Mouse (Mus musculus): ENCODE data around the gene Nfasc. TPM values are rescaled to one million over a fixed set of nuclear protein-coding genes. Genes with fewer than 3 reads are reported as not detected.
A peak's percentile ranks its signal among the peaks of the same experiment; 100 is the strongest.

Nfasc gene
- total and polyA plus RNA-seq, 2 experiments from 2014 or later, result 32.7 to 59.2 TPM

DNA sequence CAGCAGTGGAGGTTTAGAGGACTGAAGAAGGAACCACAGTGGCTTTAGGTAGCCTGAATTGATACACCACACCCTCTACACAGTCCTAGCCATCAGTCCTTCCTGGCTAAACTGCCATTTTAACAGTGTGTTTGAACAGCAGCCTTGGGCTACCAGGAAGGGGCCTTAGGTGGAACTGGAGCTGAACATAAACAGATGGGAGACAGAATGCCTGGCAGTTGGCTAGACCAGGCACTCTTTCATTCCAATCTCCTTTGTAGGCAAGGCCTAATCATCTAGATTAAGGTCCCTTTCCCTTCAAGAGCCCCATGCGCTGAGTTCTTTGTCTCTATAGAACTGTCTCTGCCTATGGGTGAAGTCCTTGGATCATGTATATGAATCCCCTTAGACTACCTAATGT lies 170.0 kb downstream of the Nfasc start:
- peaks cover 35% of the 10 kb centered on the region for H3K36me3 ChIP-seq (ENCODE audit: insufficient read depth, low read length)
- no peak overlapping the region for H3K4me3 ChIP-seq (ENCODE audit: low read depth, low read length)
- H3K27me3 ChIP-seq (ENCODE audit: insufficient read depth, low read length), result no peaks in the 10 kb centered on the region
- DNase-seq (ENCODE audit: low spot score) (no peak), ATAC-seq (ENCODE audit: low FRiP score) (no peak)
- no peaks in the 10 kb centered on the region for H3K9me3 ChIP-seq (ENCODE audit: low read length)
- 80% methylated on average over 1 of the region's 1 CpGs for WGBS
- H3K4me1 ChIP-seq (ENCODE audit: insufficient read depth, low read length), result no peaks in the 10 kb centered on the region
- H3K27ac ChIP-seq (ENCODE audit: low read depth, low read length), result no peak overlapping the region
- no peak overlapping the region for H3K9ac ChIP-seq (replicated peaks; ENCODE audit: low read length, poor library complexity, severe bottlenecking)
- H3K4me2 ChIP-seq (ENCODE audit: low read depth, low read length, poor library complexity, severe bottlenecking), result no peak overlapping the region
- no peak for TF ChIP-seq CTCF (IDR thresholded peaks at IDR 0.05)

DNA sequence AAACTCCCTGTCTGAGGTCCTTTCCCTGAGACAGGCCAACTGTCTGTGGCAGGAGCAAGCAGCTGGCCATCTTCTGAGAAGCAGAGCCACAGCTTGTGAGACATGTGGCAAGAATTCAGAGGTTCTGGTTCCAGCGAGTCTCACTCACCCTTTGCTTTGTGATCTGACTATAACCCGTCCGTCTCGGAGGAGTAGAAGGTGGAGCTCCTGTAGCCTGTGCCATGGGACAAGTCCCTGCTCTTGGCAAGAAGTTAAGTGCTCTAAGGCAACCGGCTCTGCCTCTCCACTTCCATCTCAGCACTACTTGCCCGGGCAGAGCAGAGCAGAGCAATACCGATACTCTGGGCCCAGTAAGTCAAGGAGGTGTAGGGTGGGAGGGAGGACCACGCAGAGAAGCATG lies 170.7 kb downstream of the Nfasc start:
- H3K27ac ChIP-seq (ENCODE audit: low read depth, low read length), result no peak overlapping the region
- 95% methylated on average over 8 of the region's 8 CpGs for WGBS
- DNase-seq (ENCODE audit: low spot score), result no peak

DNA sequence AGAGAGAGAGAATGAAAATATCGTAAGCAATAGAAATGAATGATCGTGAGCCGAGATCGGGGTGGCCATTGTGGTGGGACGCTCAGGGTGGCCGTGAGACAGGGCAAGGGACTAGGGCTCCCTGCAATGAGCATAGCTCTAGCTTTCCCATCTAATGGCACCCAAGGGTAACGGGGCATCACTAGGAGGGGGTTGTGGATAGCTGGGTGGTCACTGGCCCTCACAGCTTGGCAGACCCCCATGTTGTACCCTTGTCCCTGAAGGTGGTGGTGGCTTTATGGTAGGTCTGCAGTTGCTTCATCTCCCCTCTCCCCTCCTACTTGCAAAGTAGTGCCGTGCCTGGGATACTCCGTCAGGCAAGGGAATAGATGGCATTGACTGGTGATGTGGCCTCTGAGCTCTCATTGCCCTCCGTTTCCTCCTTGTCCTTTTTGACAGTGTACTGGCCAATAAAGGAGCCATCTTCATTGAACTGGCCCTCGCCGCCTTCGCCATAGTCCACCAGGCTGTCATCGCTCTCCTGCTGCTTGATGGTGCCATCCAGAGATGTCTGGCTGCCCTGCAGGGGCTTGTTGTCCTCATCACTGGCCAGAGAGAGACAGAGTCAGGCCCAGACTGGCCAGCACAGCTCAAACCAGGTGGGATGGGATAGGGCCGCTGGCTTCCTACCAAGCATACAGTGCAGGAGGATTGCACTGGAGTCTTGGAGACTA lies 171.4 kb downstream of the Nfasc start:
- no peak for TF ChIP-seq CTCF (IDR thresholded peaks at IDR 0.05)
- DNase-seq (ENCODE audit: low spot score) (no peak), ATAC-seq (ENCODE audit: low FRiP score) (no peak)
- no peaks in the 10 kb centered on the region; the same call in 1 of the 2 replicates for H3K4me1 ChIP-seq (ENCODE audit: insufficient read depth, low read length)
- peaks cover 29% of the 10 kb centered on the region for H3K36me3 ChIP-seq (ENCODE audit: insufficient read depth, low read length)
- no peak overlapping the region for H3K4me2 ChIP-seq (ENCODE audit: low read depth, low read length, poor library complexity, severe bottlenecking)
- H3K9ac ChIP-seq (replicated peaks; ENCODE audit: low read length, poor library complexity, severe bottlenecking), result no peak overlapping the region
- H3K4me3 ChIP-seq (ENCODE audit: low read depth, low read length), result no peak overlapping the region
- WGBS, result 92% methylated on average over 15 of the region's 15 CpGs
- H3K9me3 ChIP-seq (ENCODE audit: low read length), result no peaks in the 10 kb centered on the region
- H3K27ac ChIP-seq (ENCODE audit: low read depth, low read length), result no peak overlapping the region
- H3K27me3 ChIP-seq (ENCODE audit: insufficient read depth, low read length), result no peaks in the 10 kb centered on the region

More for the DNA sequence above, 170.7 kb downstream of the Nfasc start:
- no peak for TF ChIP-seq CTCF (IDR thresholded peaks at IDR 0.05)
- Histone ChIP-seq H3K4me3 (ENCODE audit: low read depth, low read length) (no peak overlapping the region), H3K9ac (replicated peaks; ENCODE audit: low read length, poor library complexity, severe bottlenecking) (no peak overlapping the region), H3K4me1 (ENCODE audit: insufficient read depth, low read length) (no peaks in the 10 kb centered on the region; the same call in 1 of the 2 replicates), H3K27me3 (ENCODE audit: insufficient read depth, low read length) (no peaks in the 10 kb centered on the region), H3K36me3 (ENCODE audit: insufficient read depth, low read length) (peaks cover 32% of the 10 kb centered on the region), H3K9me3 (ENCODE audit: low read length) (no peaks in the 10 kb centered on the region), H3K4me2 (ENCODE audit: low read depth, low read length, poor library complexity, severe bottlenecking) (no peak overlapping the region)
- no peak for ATAC-seq (ENCODE audit: low FRiP score)

DNA sequence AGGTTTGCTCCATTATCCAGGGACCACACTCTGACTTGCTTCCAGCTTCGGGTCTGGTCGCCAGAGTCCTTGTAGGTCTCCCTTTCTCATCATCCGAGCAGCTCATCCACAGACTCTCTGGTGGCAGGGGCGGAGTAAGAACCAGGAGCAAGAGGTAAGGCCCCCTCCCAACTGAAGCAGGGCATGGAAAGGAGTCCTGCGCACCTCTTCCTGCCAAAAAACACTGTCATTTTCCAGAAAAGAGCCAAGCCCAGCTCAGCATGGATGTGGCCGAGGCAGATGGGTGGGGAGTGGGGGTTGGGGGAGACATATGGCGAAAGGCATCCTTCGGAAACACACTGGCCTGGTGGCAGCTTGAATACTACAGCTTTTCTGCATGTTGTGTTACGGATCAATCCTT lies 172.1 kb downstream of the Nfasc start:
- H3K4me3 ChIP-seq (ENCODE audit: low read depth, low read length), result no peak overlapping the region
- ATAC-seq (ENCODE audit: low FRiP score) (no peak), DNase-seq (ENCODE audit: low spot score) (peak; percentile 82)
- H3K4me2 ChIP-seq (ENCODE audit: low read depth, low read length, poor library complexity, severe bottlenecking), result no peak overlapping the region
- H3K9me3 ChIP-seq (ENCODE audit: low read length), result no peaks in the 10 kb centered on the region
- no peaks in the 10 kb centered on the region; the same call in 1 of the 2 replicates for H3K4me1 ChIP-seq (ENCODE audit: insufficient read depth, low read length)
- no peak overlapping the region for H3K9ac ChIP-seq (replicated peaks; ENCODE audit: low read length, poor library complexity, severe bottlenecking)
- H3K36me3 ChIP-seq (ENCODE audit: insufficient read depth, low read length), result peaks cover 29% of the 10 kb centered on the region
- no peak overlapping the region for H3K27ac ChIP-seq (ENCODE audit: low read depth, low read length)
- 73% methylated on average over 9 of the region's 9 CpGs for WGBS
- no peaks in the 10 kb centered on the region for H3K27me3 ChIP-seq (ENCODE audit: insufficient read depth, low read length)
- no peak for TF ChIP-seq CTCF (IDR thresholded peaks at IDR 0.05)

DNA sequence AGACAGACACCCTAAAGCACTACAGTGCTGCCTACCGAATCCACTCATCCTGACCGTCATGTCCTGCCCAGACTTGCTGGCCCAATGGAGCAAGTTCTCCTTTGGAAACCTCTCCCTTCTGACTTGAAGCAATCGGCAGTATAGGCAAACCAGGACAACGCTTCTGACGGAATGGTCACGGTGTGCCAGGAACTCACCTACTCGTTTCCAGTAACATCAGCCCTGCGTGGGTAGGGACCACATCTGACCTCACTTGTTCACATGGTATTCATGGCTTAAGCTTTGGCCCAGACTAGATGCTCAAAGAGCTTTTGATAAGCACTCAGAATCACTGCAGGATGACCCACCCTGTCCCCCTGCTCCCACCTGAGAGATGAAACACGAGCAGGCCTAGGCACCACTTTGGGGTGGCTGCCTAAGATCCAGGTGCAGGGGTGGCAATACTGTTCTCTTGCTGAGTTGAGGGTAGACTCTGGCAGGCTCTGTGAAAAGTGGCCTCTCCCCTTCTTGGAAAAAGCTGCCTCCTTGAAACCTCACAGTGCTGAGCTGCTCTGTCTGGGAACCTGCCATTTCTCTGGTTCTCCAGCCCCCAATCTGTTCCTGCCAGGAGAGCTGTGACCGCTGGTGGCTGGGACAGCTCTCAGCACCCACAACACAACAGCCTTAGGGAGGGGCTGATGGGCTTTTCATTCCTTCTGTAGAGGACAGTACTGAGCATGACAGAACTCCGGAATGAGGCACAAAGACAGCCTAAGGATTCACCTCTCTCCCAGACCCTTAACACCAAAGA lies 174.1 kb downstream of the Nfasc start:
- Histone ChIP-seq H3K4me2 (ENCODE audit: low read depth, low read length, poor library complexity, severe bottlenecking) (no peak overlapping the region), H3K9ac (replicated peaks; ENCODE audit: low read length, poor library complexity, severe bottlenecking) (no peak overlapping the region), H3K36me3 (ENCODE audit: insufficient read depth, low read length) (peaks cover 17% of the 10 kb centered on the region), H3K4me3 (ENCODE audit: low read depth, low read length) (no peak overlapping the region), H3K27me3 (ENCODE audit: insufficient read depth, low read length) (no peaks in the 10 kb centered on the region), H3K4me1 (ENCODE audit: insufficient read depth, low read length) (no peaks in the 10 kb centered on the region; the same call in 1 of the 2 replicates), H3K27ac (ENCODE audit: low read depth, low read length) (no peak overlapping the region), H3K9me3 (ENCODE audit: low read length) (no peaks in the 10 kb centered on the region)
- ATAC-seq (ENCODE audit: low FRiP score), result no peak
- no peak for TF ChIP-seq CTCF (IDR thresholded peaks at IDR 0.05)
- DNase-seq (ENCODE audit: low spot score), result no peak
- WGBS, result 83% methylated on average over 11 of the region's 11 CpGs

DNA sequence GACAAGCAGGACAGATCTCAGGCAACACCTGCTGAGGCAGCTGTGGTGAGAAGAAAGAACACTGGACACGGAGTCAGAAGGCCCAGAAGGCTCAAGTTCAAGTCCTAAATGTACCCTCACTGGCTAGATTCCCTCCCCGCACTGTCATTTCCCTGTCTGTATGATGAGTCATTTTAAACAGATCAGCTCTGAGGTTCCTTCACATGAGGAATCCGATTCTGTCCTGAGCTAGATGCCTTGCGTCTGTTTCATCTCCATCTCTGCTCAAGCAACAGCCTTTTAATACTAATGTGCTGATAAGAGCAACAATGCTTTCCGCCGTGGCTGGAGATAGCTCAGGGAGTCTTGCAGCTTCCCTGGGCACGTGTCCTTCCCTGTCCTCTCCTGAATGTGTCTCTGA lies 175.8 kb downstream of the Nfasc start:
- Histone ChIP-seq H3K4me3 (ENCODE audit: low read depth, low read length) (no peak overlapping the region), H3K4me2 (ENCODE audit: low read depth, low read length, poor library complexity, severe bottlenecking) (no peak overlapping the region), H3K27me3 (ENCODE audit: insufficient read depth, low read length) (no peaks in the 10 kb centered on the region), H3K36me3 (ENCODE audit: insufficient read depth, low read length) (peaks cover 7% of the 10 kb centered on the region; the same call in 1 of the 2 replicates), H3K4me1 (ENCODE audit: insufficient read depth, low read length) (peaks cover 4% of the 10 kb centered on the region; the same call in 1 of the 2 replicates), H3K9ac (replicated peaks; ENCODE audit: low read length, poor library complexity, severe bottlenecking) (no peak overlapping the region), H3K9me3 (ENCODE audit: low read length) (no peaks in the 10 kb centered on the region), H3K27ac (ENCODE audit: low read depth, low read length) (no peak overlapping the region; the same call in 1 of the 2 replicates)
- TF ChIP-seq CTCF (IDR thresholded peaks at IDR 0.05), result no peak
- 55% methylated on average over 7 of the region's 7 CpGs for WGBS
- ATAC-seq (ENCODE audit: low FRiP score), result no peak
- DNase-seq (ENCODE audit: low spot score), result no peak
